Mouse (Mus musculus) embryonic facial prominence, embryonic 10.5 days (tissue): Measurements from ENCODE around the gene Cand2. TPM values are rescaled to one million over a fixed set of nuclear protein-coding genes. Genes with fewer than 3 reads are reported as not detected.

ENCODE experiments used
- DNase-seq: peaks from one replicate; pipeline ENCODE4 v3.0.0-alpha.2; 2017; ENCODE audit warnings: low spot score
- H3K27ac ChIP-seq: fragments of 300-500 bp; sonication (generic); replicated peaks from 2 replicates; pipeline ENCODE4 v1.5.1; 2016; ENCODE audit warnings: mild to moderate bottlenecking
- H3K27me3 ChIP-seq: fragments of 300-500 bp; sonication (generic); replicated peaks from 2 replicates; pipeline ENCODE4 v1.6.1; 2016; ENCODE audit warnings: low read depth, mild to moderate bottlenecking; ENCODE audit not compliant: poor library complexity, severe bottlenecking
- H3K36me3 ChIP-seq: fragments of 300-500 bp; sonication (generic); replicated peaks from 2 replicates; pipeline ENCODE4 v1.6.1; 2016; ENCODE audit warnings: mild to moderate bottlenecking, moderate library complexity
- H3K4me1 ChIP-seq: fragments of 300-500 bp; sonication (generic); 2 replicates; pipeline ENCODE4 v1.6.1; 2016
- H3K4me3 ChIP-seq: fragments of 300-500 bp; sonication (generic); 2 replicates; pipeline ENCODE4 v1.5.1; 2016; ENCODE audit warnings: mild to moderate bottlenecking, moderate library complexity
- H3K9me3 ChIP-seq: fragments of 300-500 bp; sonication (generic); 2 replicates; pipeline ENCODE4 v1.6.1; 2016; ENCODE audit warnings: mild to moderate bottlenecking
- WGBS: fragments of 180-500 bp; shearing (Covaris S2); methylation state at CpG from one replicate; pipeline ENCODE4 v1.1.7; 2016; 5-methylcytosine and 5-hydroxymethylcytosine counted together
- polyA plus RNA-seq: library from polyadenylated mRNA; unstranded; fragments of >200 nt; fragmentation: Nextera tagmentation; extraction: Ambion mirVana; gene quantifications from 2 replicates; pipeline ENCODE4 v1.2.1, GENCODE M21; 2016

The Cand2 gene
- polyA plus RNA-seq, 1 experiment from 2014 or later = 68.9 TPM

- no peaks in the 10 kb centered on the region for H3K36me3 ChIP-seq
- H3K27ac ChIP-seq = peak overlapping the region; percentile 79; the same call in 1 of the 2 replicates
- peaks cover 58% of the 10 kb centered on the region for H3K4me1 ChIP-seq
- 57% methylated on average over 4 of the region's 4 CpGs for WGBS
- no peaks in the 10 kb centered on the region for H3K27me3 ChIP-seq
- 0 out of 2 replicates have a peak, but pooled peaks cover 2% of the 10 kb centered on the region for H3K9me3 ChIP-seq
- peak; percentile 26 for DNase-seq
- H3K4me3 ChIP-seq = no peak overlapping the region
Measured at GRCm38 (mm10) chr6:115760982-115761381, 13.4 kb upstream of the Cand2 start.

DNA sequence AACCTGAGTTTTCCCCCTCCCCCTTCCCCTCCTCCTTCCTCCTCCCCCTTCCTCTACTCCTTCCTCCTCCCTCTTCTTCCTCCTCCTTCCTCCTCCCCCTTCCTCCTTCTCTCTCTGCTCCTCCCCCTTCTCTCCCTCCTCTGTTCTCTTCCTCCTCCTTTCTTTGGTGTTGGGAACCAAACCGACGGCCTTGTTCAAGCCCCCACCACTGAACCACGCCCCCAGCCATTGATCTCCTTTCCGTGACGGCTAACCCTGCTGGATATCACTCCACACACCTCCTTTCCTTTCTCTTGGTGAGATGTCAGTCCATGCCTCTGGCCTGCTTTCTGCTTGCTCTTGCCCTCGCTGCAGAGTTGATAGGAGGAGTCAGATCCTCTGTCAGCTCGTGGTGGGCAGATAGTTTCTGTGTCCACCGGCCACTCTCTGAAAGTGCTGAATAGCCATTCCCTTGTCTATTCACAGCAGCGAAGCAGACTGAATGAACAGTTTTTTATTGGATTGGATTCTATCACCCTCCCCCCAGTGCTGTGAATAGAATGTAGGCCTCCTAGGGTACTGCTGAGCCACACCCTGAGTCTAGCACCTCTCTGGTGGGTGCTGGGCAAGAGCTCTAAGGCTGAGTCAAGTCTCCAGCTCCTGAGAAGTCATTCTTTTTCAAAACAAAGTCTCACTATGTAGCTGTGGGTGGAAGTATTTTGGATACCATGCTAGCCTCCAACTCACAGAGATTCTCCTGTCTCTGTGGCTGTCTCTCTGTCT lies 12.2 kb upstream of the Cand2 start, which contains the start of gene Tmem40:
Gene Tmem40 (minus strand): TSS at position 416 of the 762 bp plus-strand sequence.
- H3K27me3 ChIP-seq = no peaks in the 10 kb centered on the region
- H3K9me3 ChIP-seq = 0 out of 2 replicates have a peak, but pooled peaks cover 2% of the 10 kb centered on the region
- no peaks in the 10 kb centered on the region for H3K36me3 ChIP-seq
- H3K27ac ChIP-seq = peak within 1 kb of the TSS; percentile 79
- peaks cover 58% of the 10 kb centered on the region for H3K4me1 ChIP-seq
- peak within 1 kb of the TSS; percentile 34 for H3K4me3 ChIP-seq
- DNase-seq = peak; percentile 73
- WGBS = 3% methylated on average over 9 of the region's 9 CpGs

DNA sequence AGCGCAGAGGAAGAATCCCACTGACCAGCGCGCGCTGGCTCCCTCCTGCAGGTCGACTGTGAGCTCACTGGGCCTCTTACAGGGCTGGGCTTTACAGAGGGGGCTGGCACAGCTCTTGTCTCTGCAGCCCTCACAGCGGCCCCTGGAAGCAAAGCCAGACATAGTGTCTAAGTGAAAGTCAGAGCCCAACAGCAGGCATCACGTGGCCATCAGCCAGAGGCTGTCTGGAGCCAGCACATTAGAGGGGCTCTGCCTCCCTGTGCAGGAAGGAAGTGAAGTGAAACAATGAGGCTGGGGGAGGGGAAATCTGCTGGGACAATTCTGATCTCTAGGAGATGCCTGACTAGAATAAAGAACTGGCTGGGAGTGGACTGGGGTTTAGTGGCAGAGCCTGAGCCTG lies 10.2 kb upstream of the Cand2 start:
- peaks cover 59% of the 10 kb centered on the region for H3K4me1 ChIP-seq
- H3K36me3 ChIP-seq = no peaks in the 10 kb centered on the region
- 0 out of 2 replicates have a peak, but pooled peaks cover 2% of the 10 kb centered on the region for H3K9me3 ChIP-seq
- H3K4me3 ChIP-seq = peak overlapping the region; percentile 31
- peak; percentile 88 for DNase-seq
- H3K27ac ChIP-seq = peak overlapping the region; percentile 90
- WGBS = 9% methylated on average over 7 of the region's 7 CpGs
- H3K27me3 ChIP-seq = no peaks in the 10 kb centered on the region

GRCm38 (mm10) chr6:115767357-115767756 lies 7.0 kb upstream of the Cand2 start:
- H3K27me3 ChIP-seq = no peaks in the 10 kb centered on the region
- no peak overlapping the region for H3K4me3 ChIP-seq
- no peak for DNase-seq
- no peaks in the 10 kb centered on the region for H3K36me3 ChIP-seq
- H3K4me1 ChIP-seq = peaks cover 37% of the 10 kb centered on the region
- H3K9me3 ChIP-seq = no peaks in the 10 kb centered on the region
- H3K27ac ChIP-seq = peak overlapping the region; percentile 51; the same call in 1 of the 2 replicates
- 44% methylated on average over 9 of the region's 9 CpGs for WGBS

DNA sequence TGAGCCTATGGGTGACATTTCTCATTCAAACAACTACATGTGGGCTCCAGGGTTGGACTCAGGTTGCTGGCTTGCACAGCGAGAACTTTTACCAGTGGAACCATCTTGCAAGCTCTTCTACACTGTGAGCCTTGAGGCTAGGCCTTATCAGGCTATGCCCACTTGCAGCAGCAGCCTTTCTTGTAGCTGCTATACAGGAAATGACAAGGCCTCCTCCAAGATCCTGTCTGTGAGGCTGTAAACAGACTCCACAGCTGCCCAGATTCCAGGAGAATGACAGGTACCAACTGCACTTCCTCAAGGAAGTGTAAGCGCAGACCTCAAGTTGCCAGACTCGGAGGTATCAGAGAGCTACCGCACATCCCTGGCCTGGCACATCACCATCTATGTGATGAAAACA lies 6.1 kb upstream of the Cand2 start:
- DNase-seq = no peak
- WGBS = 76% methylated on average over 4 of the region's 4 CpGs
- Histone ChIP-seq H3K9me3 (no peaks in the 10 kb centered on the region), H3K27me3 (no peaks in the 10 kb centered on the region), H3K4me3 (no peak overlapping the region), H3K36me3 (no peaks in the 10 kb centered on the region), H3K27ac (peak overlapping the region; percentile 48; the same call in 1 of the 2 replicates), H3K4me1 (peaks cover 28% of the 10 kb centered on the region)

- no peak overlapping the region for H3K4me3 ChIP-seq
- 85% methylated on average over 20 of the region's 20 CpGs for WGBS
Measured at GRCm38 (mm10) chr6:115770059-115770670, 4.2 kb upstream of the Cand2 start.

DNA sequence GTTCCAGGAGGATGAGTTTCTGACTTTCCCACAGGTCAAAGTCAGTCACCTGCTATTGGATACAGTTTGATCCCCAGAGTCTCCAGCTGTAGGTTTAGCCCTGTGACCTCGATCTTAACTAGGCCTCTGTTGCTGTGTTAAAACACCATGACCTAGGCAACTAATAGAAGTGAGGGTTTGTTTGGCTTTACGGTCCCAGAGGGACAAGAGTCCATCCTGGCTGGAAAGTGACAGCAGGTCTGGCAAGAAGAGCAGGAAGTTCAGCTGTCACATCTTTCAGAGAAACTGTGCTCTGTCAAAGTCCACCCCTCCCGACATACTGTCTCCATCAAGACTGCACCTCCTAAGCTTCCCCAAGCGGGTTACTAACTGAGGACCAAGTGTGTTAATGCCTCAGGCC lies 3.5 kb upstream of the Cand2 start:
- peaks cover 26% of the 10 kb centered on the region for H3K4me1 ChIP-seq
- H3K36me3 ChIP-seq = no peaks in the 10 kb centered on the region
- H3K9me3 ChIP-seq = no peaks in the 10 kb centered on the region
- 75% methylated on average over 4 of the region's 4 CpGs for WGBS
- H3K27ac ChIP-seq = no peak overlapping the region
- H3K27me3 ChIP-seq = no peaks in the 10 kb centered on the region
- no peak overlapping the region for H3K4me3 ChIP-seq
- no peak for DNase-seq

More at GRCm38 (mm10) chr6:115770059-115770670, 4.2 kb upstream of the Cand2 start:
- no peaks in the 10 kb centered on the region for H3K36me3 ChIP-seq
- H3K4me1 ChIP-seq = peaks cover 21% of the 10 kb centered on the region
- no peak overlapping the region for H3K27ac ChIP-seq
- no peaks in the 10 kb centered on the region for H3K27me3 ChIP-seq
- no peak for DNase-seq
- H3K9me3 ChIP-seq = no peaks in the 10 kb centered on the region

DNA sequence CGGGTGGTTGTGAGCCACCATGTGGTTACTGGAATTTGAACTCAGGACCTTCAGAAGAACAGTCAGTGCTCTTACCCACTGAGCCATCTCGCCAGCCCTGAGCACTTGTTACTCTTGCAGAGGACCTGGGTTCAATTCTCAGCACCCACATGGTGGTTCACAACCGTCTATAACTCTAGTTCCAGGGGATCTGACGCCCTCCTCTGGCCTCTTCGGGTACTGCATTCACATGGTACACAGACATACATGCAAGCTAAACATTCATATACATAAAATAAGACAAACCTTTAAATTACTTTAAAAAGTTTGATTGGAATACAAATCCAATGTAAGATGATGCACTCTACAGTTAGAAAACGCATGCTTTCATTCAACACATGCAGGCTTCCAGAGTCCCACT lies 2.1 kb upstream of the Cand2 start:
- Histone ChIP-seq H3K9me3 (no peaks in the 10 kb centered on the region), H3K4me3 (no peak overlapping the region), H3K4me1 (peaks cover 39% of the 10 kb centered on the region), H3K27ac (no peak overlapping the region), H3K27me3 (no peaks in the 10 kb centered on the region), H3K36me3 (peaks cover 6% of the 10 kb centered on the region)
- DNase-seq = no peak
- 80% methylated on average over 6 of the region's 6 CpGs for WGBS

GRCm38 (mm10) chr6:115772604-115773003 lies 1.7 kb upstream of the Cand2 start:
- Histone ChIP-seq H3K27ac (no peak overlapping the region), H3K9me3 (no peaks in the 10 kb centered on the region), H3K36me3 (peaks cover 11% of the 10 kb centered on the region), H3K4me3 (no peak overlapping the region), H3K27me3 (no peaks in the 10 kb centered on the region), H3K4me1 (peaks cover 36% of the 10 kb centered on the region)
- WGBS = 83% methylated on average over 1 of the region's 1 CpGs
- no peak for DNase-seq

- Histone ChIP-seq H3K4me1 (peaks cover 31% of the 10 kb centered on the region), H3K27ac (peak overlapping the region; percentile 98), H3K36me3 (peaks cover 22% of the 10 kb centered on the region), H3K27me3 (no peaks in the 10 kb centered on the region), H3K9me3 (no peaks in the 10 kb centered on the region), H3K4me3 (peak overlapping the region; percentile 92)
- WGBS = 1% methylated on average over 14 of the region's 14 CpGs
- DNase-seq = peak; percentile 86
Measured at GRCm38 (mm10) chr6:115773966-115774413, 348 bp upstream of the Cand2 start.

GRCm38 (mm10) chr6:115775838-115776237 lies 1.5 kb downstream of the Cand2 start:
- DNase-seq = no peak
- peaks cover 41% of the 10 kb centered on the region for H3K36me3 ChIP-seq

GRCm38 (mm10) chr6:115776363-115776762 lies 2.0 kb downstream of the Cand2 start:
- WGBS = 78% methylated on average over 9 of the region's 9 CpGs
- no peak overlapping the region; the same call in 1 of the 2 replicates for H3K27ac ChIP-seq

More at GRCm38 (mm10) chr6:115775838-115776237, 1.5 kb downstream of the Cand2 start:
- peak overlapping the region; percentile 92 for H3K4me3 ChIP-seq
- no peaks in the 10 kb centered on the region for H3K9me3 ChIP-seq
- H3K4me1 ChIP-seq = peaks cover 31% of the 10 kb centered on the region
- no peaks in the 10 kb centered on the region for H3K27me3 ChIP-seq
- H3K27ac ChIP-seq = peak overlapping the region; percentile 98
- 61% methylated on average over 3 of the region's 3 CpGs for WGBS

More at GRCm38 (mm10) chr6:115776363-115776762, 2.0 kb downstream of the Cand2 start:
- Histone ChIP-seq H3K27me3 (no peaks in the 10 kb centered on the region), H3K4me1 (peaks cover 31% of the 10 kb centered on the region), H3K36me3 (peaks cover 46% of the 10 kb centered on the region), H3K9me3 (no peaks in the 10 kb centered on the region), H3K4me3 (peak overlapping the region; percentile 92)
- no peak for DNase-seq
